Mouse (Mus musculus) c-Kit-positive CD71-positive TER-119-negative erythroid progenitor cells, embryonic 14.5 days (primary cell): ENCODE measurements at regions not wholly inside any gene's neighbourhood (a gene's known extent, or its start where the extent isn't known, plus 50 kb on each side); places are given as distances from the start of the nearest gene placed in this dataset.
A peak's percentile ranks its signal among the peaks of the same experiment; 100 is the strongest.

Experiments used
- DNase-seq: peaks from one replicate; pipeline ENCODE4 v3.0.0-alpha.2; 2013; ENCODE audit warnings: low read depth

- no peak for DNase-seq
Observed at GRCm38 (mm10) chr1:127009699-127010098, 179.1 kb upstream of the Nckap5 start.

- no peak for DNase-seq
Observed at GRCm38 (mm10) chr1:127001700-127002099, 171.1 kb upstream of the Nckap5 start.

- peak; percentile 5 for DNase-seq
Observed at GRCm38 (mm10) chr1:126993061-126993640, 162.6 kb upstream of the Nckap5 start.

GRCm38 (mm10) chr1:126992441-126992840 lies 161.8 kb upstream of the Nckap5 start:
- DNase-seq: no peak

GRCm38 (mm10) chr1:126982805-126983204 lies 152.2 kb upstream of the Nckap5 start:
- no peak for DNase-seq

GRCm38 (mm10) chr1:126980311-126980710 lies 149.7 kb upstream of the Nckap5 start:
- DNase-seq: no peak

GRCm38 (mm10) chr1:126973871-126974270 lies 143.3 kb upstream of the Nckap5 start:
- no peak for DNase-seq

- no peak for DNase-seq
Observed at GRCm38 (mm10) chr1:126971777-126972421, 141.3 kb upstream of the Nckap5 start.

- no peak for DNase-seq
Observed at GRCm38 (mm10) chr1:126971118-126971517, 140.5 kb upstream of the Nckap5 start.

- no peak for DNase-seq
Observed at GRCm38 (mm10) chr1:126966394-126966793, 135.8 kb upstream of the Nckap5 start.

- no peak for DNase-seq
Observed at GRCm38 (mm10) chr1:126955839-126956720, 125.5 kb upstream of the Nckap5 start.

GRCm38 (mm10) chr1:126947860-126948259 lies 117.3 kb upstream of the Nckap5 start:
- no peak for DNase-seq

GRCm38 (mm10) chr1:126932658-126933057 lies 102.1 kb upstream of the Nckap5 start:
- no peak for DNase-seq

- peak; percentile 27 for DNase-seq
Observed at GRCm38 (mm10) chr1:126931754-126932153, 101.2 kb upstream of the Nckap5 start.

- DNase-seq: no peak
Observed at GRCm38 (mm10) chr1:126931093-126931492, 100.5 kb upstream of the Nckap5 start.

- no peak for DNase-seq
Observed at GRCm38 (mm10) chr1:126930611-126931010, 100.0 kb upstream of the Nckap5 start.

GRCm38 (mm10) chr1:126929666-126930065 lies 99.1 kb upstream of the Nckap5 start:
- peak; percentile 7 for DNase-seq

- no peak for DNase-seq
Observed at GRCm38 (mm10) chr1:126928186-126928585, 97.6 kb upstream of the Nckap5 start.

- no peak for DNase-seq
Observed at GRCm38 (mm10) chr1:126925150-126926035, 94.8 kb upstream of the Nckap5 start.

- no peak for DNase-seq
Observed at GRCm38 (mm10) chr1:126923981-126924380, 93.4 kb upstream of the Nckap5 start.

- DNase-seq: no peak
Observed at GRCm38 (mm10) chr1:126922231-126922630, 91.6 kb upstream of the Nckap5 start.

- no peak for DNase-seq
Observed at GRCm38 (mm10) chr1:126918876-126919275, 88.3 kb upstream of the Nckap5 start.
